Mouse (Mus musculus) lung, postnatal 0 days (tissue): ENCODE results near the gene Pdzrn3. TPM values are rescaled to one million over a fixed set of nuclear protein-coding genes. Genes with fewer than 3 reads are reported as not detected.

Experiments
- ATAC-seq: fragments of 200-750 bp; cut with Nextera tagmentation; 2 replicates; pipeline ENCODE4 v1.8.0; 2017; ENCODE audit warnings: moderate library complexity
- DNase-seq: peaks from one replicate; pipeline ENCODE4 v3.0.0-alpha.2; 2016; ENCODE audit warnings: low spot score
- H3K27ac ChIP-seq: fragments of 300-500 bp; sonication (generic); 2 replicates; pipeline ENCODE4 v1.5.1; 2014; ENCODE audit warnings: antibody characterized with exemption, mild to moderate bottlenecking, low read length, mixed read lengths
- H3K27me3 ChIP-seq: fragments of 300-500 bp; sonication (generic); replicated peaks from 2 replicates; pipeline ENCODE4 v1.6.1; 2014; ENCODE audit warnings: low read length, mixed read lengths; ENCODE audit not compliant: insufficient read depth
- H3K36me3 ChIP-seq: fragments of 300-500 bp; sonication (generic); 2 replicates; pipeline ENCODE4 v1.6.1; 2014; ENCODE audit warnings: low read length, mixed read lengths; ENCODE audit not compliant: insufficient read depth
- H3K4me1 ChIP-seq: fragments of 300-500 bp; sonication (generic); 2 replicates; pipeline ENCODE4 v1.6.1; 2014; ENCODE audit warnings: antibody characterized with exemption, low read depth, low read length, mixed read lengths; ENCODE audit not compliant: insufficient read depth
- H3K4me2 ChIP-seq: fragments of 300-500 bp; sonication (generic); replicated peaks from 2 replicates; pipeline ENCODE4 v1.6.1; 2014; ENCODE audit warnings: low read depth, mild to moderate bottlenecking, low read length, moderate library complexity, mixed read lengths
- H3K4me3 ChIP-seq: fragments of 300-500 bp; sonication (generic); 2 replicates; pipeline ENCODE4 v1.5.1; 2014; ENCODE audit warnings: low read depth, low read length
- H3K9ac ChIP-seq: fragments of 300-500 bp; sonication (generic); replicated peaks from 2 replicates; pipeline ENCODE4 v1.6.1; 2014; ENCODE audit warnings: low read depth, mild to moderate bottlenecking
- H3K9me3 ChIP-seq: fragments of 300-500 bp; sonication (generic); 2 replicates; pipeline ENCODE4 v1.6.1; 2016; ENCODE audit warnings: low read length, mixed read lengths
- CTCF ChIP-seq: IDR thresholded peaks from 2 replicates; pipeline ENCODE4 v1.5.1; 2016; ENCODE audit warnings: antibody characterized with exemption, mild to moderate bottlenecking
- EP300 ChIP-seq: IDR thresholded peaks from 2 replicates; pipeline ENCODE4 v1.6.1; 2016; ENCODE audit warnings: antibody characterized with exemption, mild to moderate bottlenecking, control low read depth
- WGBS: fragments of 180-500 bp; shearing (Covaris S2); extraction: QIAGEN DNeasy Blood & Tissue Kit; methylation state at CpG from one replicate; pipeline ENCODE4 v1.1.7; 2014; 5-methylcytosine and 5-hydroxymethylcytosine counted together
- polyA plus RNA-seq: library from polyadenylated mRNA; unstranded; fragments of >200 nt; fragmentation: Nextera tagmentation; extraction: Ambion mirVana; gene quantifications from 2 replicates; pipeline ENCODE4 v1.2.1, GENCODE M21; 2015

The Pdzrn3 gene
- polyA plus RNA-seq, 1 experiment from 2014 or later: 7.4 TPM

- no peak overlapping the region for H3K27ac ChIP-seq
- TF ChIP-seq CTCF (no peak), EP300 (no peak)
Observed at GRCm38 (mm10) chr6:101244355-101244754, 133.3 kb downstream of the Pdzrn3 start.

GRCm38 (mm10) chr6:101243189-101243815, 134.4 kb downstream of the Pdzrn3 start:
- DNase-seq: no peak
- no peak for ATAC-seq
- WGBS: 76% methylated on average over 7 of the region's 7 CpGs

More at GRCm38 (mm10) chr6:101244355-101244754, 133.3 kb downstream of the Pdzrn3 start:
- ATAC-seq (no peak), DNase-seq (no peak)
- Histone ChIP-seq H3K4me2 (no peak overlapping the region), H3K9ac (no peak overlapping the region), H3K36me3 (no peaks in the 10 kb centered on the region), H3K4me1 (no peaks in the 10 kb centered on the region), H3K9me3 (no peaks in the 10 kb centered on the region), H3K4me3 (no peak overlapping the region), H3K27me3 (no peaks in the 10 kb centered on the region)
- WGBS: 74% methylated on average over 3 of the region's 3 CpGs

GRCm38 (mm10) chr6:101236641-101237246, 141.0 kb downstream of the Pdzrn3 start:
- TF ChIP-seq EP300 (no peak), CTCF (no peak)
- 58% methylated on average over 5 of the region's 5 CpGs for WGBS
- no peaks in the 10 kb centered on the region for H3K27me3 ChIP-seq
- no peaks in the 10 kb centered on the region for H3K9me3 ChIP-seq
- H3K9ac ChIP-seq: no peak overlapping the region
- no peak for ATAC-seq
- no peak overlapping the region for H3K4me2 ChIP-seq
- no peaks in the 10 kb centered on the region for H3K4me1 ChIP-seq
- no peak overlapping the region for H3K4me3 ChIP-seq
- no peak overlapping the region for H3K27ac ChIP-seq
- no peak for DNase-seq
- H3K36me3 ChIP-seq: no peaks in the 10 kb centered on the region

More at GRCm38 (mm10) chr6:101243189-101243815, 134.4 kb downstream of the Pdzrn3 start:
- Histone ChIP-seq H3K4me1 (no peaks in the 10 kb centered on the region), H3K27me3 (no peaks in the 10 kb centered on the region), H3K9ac (no peak overlapping the region), H3K4me2 (no peak overlapping the region), H3K27ac (no peak overlapping the region), H3K9me3 (no peaks in the 10 kb centered on the region), H3K36me3 (no peaks in the 10 kb centered on the region), H3K4me3 (no peak overlapping the region)
- TF ChIP-seq EP300 (no peak), CTCF (no peak)

GRCm38 (mm10) chr6:101236230-101236629, 141.5 kb downstream of the Pdzrn3 start:
- no peaks in the 10 kb centered on the region for H3K9me3 ChIP-seq
- H3K4me3 ChIP-seq: no peak overlapping the region
- no peak overlapping the region for H3K9ac ChIP-seq
- H3K27ac ChIP-seq: no peak overlapping the region
- no peak for ATAC-seq
- no peaks in the 10 kb centered on the region for H3K27me3 ChIP-seq
- WGBS: 88% methylated on average over 7 of the region's 7 CpGs
- no peaks in the 10 kb centered on the region for H3K36me3 ChIP-seq
- DNase-seq: no peak
- H3K4me2 ChIP-seq: no peak overlapping the region
- TF ChIP-seq EP300 (no peak), CTCF (no peak)
- no peaks in the 10 kb centered on the region for H3K4me1 ChIP-seq

GRCm38 (mm10) chr6:101234349-101234748, 143.3 kb downstream of the Pdzrn3 start:
- H3K27me3 ChIP-seq: no peaks in the 10 kb centered on the region
- H3K4me2 ChIP-seq: no peak overlapping the region
- TF ChIP-seq EP300 (no peak), CTCF (no peak)
- no peak overlapping the region for H3K4me3 ChIP-seq
- DNase-seq (no peak), ATAC-seq (no peak)
- H3K9ac ChIP-seq: no peak overlapping the region
- no peaks in the 10 kb centered on the region for H3K36me3 ChIP-seq
- WGBS: 58% methylated on average over 10 of the region's 10 CpGs
- no peaks in the 10 kb centered on the region for H3K9me3 ChIP-seq
- no peaks in the 10 kb centered on the region for H3K4me1 ChIP-seq
- H3K27ac ChIP-seq: no peak overlapping the region

GRCm38 (mm10) chr6:101233680-101234079, 144.0 kb downstream of the Pdzrn3 start:
- WGBS: 44% methylated on average over 6 of the region's 6 CpGs
- ATAC-seq (peak; percentile 17; the same call in 1 of the 2 replicates), DNase-seq (peak; percentile 39)
- no peak overlapping the region for H3K4me2 ChIP-seq
- no peaks in the 10 kb centered on the region for H3K4me1 ChIP-seq
- no peaks in the 10 kb centered on the region for H3K36me3 ChIP-seq
- no peak overlapping the region for H3K27ac ChIP-seq
- H3K9me3 ChIP-seq: no peaks in the 10 kb centered on the region
- H3K27me3 ChIP-seq: no peaks in the 10 kb centered on the region
- no peak for TF ChIP-seq CTCF
- TF ChIP-seq EP300: no peak
- H3K9ac ChIP-seq: no peak overlapping the region
- H3K4me3 ChIP-seq: no peak overlapping the region
